Mouse (Mus musculus) embryonic stem cell, embryonic (primary cell): ENCODE measurements around the gene Tmem206.

ENCODE experiments used
- CTCF ChIA-PET, 4 experiments: fragments of 300-600 bp in 2 of 4; fragments of 350-600 bp in 2 of 4; sonication (Branson Sonifier 250); formaldehyde crosslinking; loops; one replicate each; lab custom pipeline; 2022; ENCODE audit warnings: inconsistent platforms in 2 of 4; lab: Charles Lee
- POLR2A ChIA-PET, 4 experiments: fragments of 300-600 bp in 2 of 4; fragments of 350-600 bp in 2 of 4; sonication (Branson Sonifier 250); formaldehyde crosslinking; loops; one replicate each; lab custom pipeline; 2022; ENCODE audit warnings: antibody characterized with exemption in 4 of 4, inconsistent platforms in 1 of 4; lab: Charles Lee

Tmem206 gene

DNA sequence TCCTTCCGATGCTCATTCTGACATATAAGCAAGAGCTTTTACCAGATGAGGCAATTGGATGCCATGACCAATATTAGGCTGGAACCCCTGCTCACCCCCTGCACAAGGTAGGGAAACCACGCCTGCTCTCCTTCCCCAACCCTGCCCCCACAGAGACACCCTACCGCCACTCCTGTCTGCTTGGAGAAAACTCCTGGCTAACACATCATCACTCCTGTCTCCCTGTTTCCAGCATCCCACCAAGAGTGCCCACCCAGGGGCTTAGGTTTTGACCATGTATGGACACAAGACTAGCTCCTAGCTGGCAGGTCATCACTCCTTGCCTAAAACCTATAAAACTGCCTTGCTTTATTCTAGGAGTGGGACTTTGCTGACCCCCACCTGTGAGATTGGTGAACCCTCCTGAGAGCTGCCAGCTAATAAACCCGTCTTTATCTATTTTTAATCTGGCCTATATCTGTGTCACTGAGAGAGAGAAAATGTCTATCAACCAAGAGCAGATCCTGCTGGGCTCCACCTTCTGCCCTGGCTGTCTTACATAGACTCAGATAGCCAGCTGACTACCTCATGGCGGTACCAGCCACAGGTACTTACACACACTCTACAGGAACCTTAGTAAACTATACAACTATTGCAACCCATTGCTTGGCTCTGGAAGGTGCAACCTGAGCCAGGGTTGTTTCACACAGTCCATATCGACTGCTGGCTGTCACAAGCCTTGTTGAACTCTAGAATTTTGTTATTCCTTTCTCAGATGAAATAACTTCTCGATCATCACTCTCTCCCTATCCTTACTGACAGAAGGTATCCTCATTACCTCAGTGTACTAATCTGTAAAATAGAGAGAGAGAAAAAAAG is 750 bp upstream of the Tmem206 start:
- CTCF ChIA-PET: interaction anchor here (0.6 to 2.2 kb wide), 12 partner anchors 8 to 510 kb away, joined by 3 to 13 read pairs (median 4); partner anchors contain the start of genes Dtl (in 2 of the 4), Ints7 (in 2 of the 4) and Nenf (in 1 of the 4)
- POLR2A ChIA-PET: interaction anchor here (0.9 to 3.3 kb wide), 27 partner anchors 8 to 501 kb away, joined by 3 to 27 read pairs (median 5); partner anchors contain the start of genes Dtl (in 2 of the 4), Ints7 (in 2 of the 4), Nenf (in 2 of the 4) and Flvcr1 (in 1 of the 4)

DNA sequence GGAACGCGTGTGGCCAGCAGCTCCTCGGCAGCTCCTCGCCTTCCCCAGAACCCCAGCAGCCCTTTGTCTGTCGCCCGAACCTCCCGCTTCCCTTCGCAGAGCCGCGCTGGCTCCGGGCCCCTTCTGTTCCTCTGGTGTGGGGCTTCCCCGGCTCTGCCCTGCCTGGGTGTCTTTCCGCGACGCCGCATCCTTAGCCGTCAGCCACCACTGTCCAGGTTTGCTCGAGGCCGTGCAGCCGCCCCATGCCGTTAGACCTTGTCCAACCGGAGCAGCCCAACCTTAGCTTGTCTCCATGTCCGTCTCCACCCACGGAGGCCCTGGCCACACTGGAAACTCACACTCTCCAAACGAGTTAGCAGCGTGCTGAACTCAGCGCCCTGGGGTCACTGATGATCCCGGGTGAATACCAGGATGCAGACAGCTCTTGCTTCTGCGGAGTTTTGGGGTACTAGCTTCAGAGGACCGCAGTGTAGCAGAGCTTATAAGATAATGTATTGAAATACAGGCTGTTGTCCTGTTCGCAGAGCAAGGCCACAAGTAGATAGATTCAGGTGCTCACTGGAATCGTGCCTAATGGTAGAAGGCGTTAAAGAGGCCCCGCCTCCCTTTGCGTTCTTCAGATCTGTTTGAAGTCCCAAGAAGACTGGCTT is 646 bp downstream of the Tmem206 start:
- ChIA-PET CTCF (interaction anchor here (0.5 to 2.2 kb wide), 14 partner anchors 9 to 865 kb away, joined by 3 to 13 read pairs (median 4); partner anchors contain the start of genes Dtl (in 1 of the 4), Ints7 (in 1 of the 4) and Nenf (in 1 of the 4)), POLR2A (interaction anchor here (0.6 to 3.3 kb wide), 31 partner anchors 8 to 664 kb away, joined by 3 to 27 read pairs (median 5); partner anchors contain the start of genes Dtl (in 2 of the 4), Ints7 (in 2 of the 4), Nenf (in 2 of the 4) and Flvcr1 (in 1 of the 4))

DNA sequence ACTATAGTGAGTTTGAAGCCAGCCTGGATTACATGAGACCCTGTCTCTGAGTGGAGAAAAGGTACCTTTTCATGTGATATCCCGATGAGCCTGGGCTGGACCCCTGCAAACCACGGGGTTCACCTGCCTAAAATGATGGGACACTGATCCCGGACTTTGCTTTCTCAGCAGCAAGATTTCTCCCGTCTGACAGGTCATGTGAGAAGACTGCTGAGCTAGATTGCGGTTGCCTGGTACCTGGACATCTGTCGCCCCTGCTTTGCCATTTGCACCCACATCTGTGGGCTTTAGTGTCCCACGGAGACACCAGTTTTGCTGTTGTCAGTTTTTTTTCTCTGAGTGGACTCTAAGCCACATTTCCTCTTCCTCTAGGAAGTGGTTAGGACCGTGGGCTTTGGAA is 1.5 kb downstream of the Tmem206 start:
- POLR2A ChIA-PET: interaction anchor here in 2 of 4 experiments (1.0 to 3.3 kb wide), 4 partner anchors 38 to 248 kb away, joined by 3 to 21 read pairs (median 6); partner anchors contain the start of genes Dtl (in 1 of the 2) and Ints7 (in 1 of the 2)
- CTCF ChIA-PET: interaction anchor here (1.2 to 2.2 kb wide), 4 partner anchors 10 to 64 kb away, joined by 3 to 11 read pairs (median 4); partner anchors contain the start of gene Nenf (in 1 of the 4)

DNA sequence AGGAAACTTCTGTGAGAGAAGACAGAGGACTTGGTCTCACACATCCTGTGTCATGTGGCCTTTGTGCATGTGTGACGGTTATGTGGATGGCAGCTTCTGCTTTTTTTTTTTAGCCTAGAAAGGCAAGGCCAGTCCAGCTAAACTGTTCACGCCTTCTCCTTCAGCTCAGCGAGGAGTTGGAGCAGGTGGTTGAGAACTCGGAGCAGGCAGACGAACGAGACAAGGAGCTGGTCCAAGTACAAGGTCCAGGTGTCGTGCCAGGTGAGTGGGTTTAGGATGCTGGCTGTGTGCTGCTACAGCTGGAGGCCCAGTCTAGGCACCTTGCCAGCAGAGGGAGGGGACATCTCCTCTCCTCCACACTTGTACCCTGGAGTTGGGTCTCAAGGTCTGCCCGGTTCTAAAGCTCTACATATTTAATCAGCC is 2.3 kb downstream of the Tmem206 start:
- POLR2A ChIA-PET: interaction anchor here in 3 of 4 experiments (0.5 to 3.3 kb wide), 6 partner anchors 11 to 248 kb away, joined by 3 to 21 read pairs (median 4); partner anchors contain the start of genes Dtl (in 2 of the 3) and Ints7 (in 2 of the 3)
- CTCF ChIA-PET: interaction anchor here in 1 of 4 experiments (1.4 kb wide), 1 partner anchor 16 kb away, joined by 4 read pairs; no protein-coding TSS in a partner anchor

DNA sequence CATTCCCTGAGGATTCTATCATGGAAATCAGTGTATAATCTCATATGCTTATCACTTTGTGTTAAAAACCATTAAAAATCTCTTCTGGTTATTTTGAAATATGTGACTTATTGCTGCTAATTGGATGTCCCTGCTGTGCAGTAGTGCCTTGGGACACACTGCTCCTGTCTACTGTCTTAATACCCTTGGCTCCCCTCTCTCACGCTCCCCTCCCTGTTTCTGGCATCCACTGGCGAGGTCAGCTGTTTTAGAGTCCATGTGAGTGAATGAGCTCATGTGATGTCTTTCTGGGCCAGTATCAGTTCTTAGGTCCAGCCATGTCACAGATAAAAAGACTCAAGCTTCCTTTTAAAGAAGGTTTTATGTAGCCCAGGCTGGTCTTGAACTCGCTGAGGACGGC is 4.6 kb downstream of the Tmem206 start:
- CTCF ChIA-PET: interaction anchor here in 1 of 4 experiments (1.0 kb wide), 1 partner anchor 18 kb away, joined by 3 read pairs; no protein-coding TSS in a partner anchor
- POLR2A ChIA-PET: interaction anchor here in 1 of 4 experiments (1.0 kb wide), 1 partner anchor 67 kb away, joined by 4 read pairs; no protein-coding TSS in a partner anchor

DNA sequence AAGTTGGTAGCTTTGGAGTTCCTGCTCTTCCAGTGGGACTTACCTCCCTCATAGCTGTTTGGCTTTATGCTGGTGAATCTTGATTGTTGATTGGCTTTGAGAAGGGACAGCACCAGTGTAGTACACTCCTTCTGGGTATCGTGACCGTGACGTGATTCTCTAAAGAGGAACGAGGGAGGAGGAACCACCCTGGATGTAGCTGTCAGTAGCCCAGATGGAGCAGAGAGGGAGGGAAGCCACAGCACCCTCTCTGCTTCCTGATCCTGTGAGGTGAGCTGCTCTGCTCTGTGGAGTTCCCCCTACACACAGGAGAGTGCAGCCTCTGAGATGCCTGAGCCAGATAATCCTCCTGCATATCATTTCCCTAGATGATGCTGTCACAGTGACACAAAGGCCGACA is 8.8 kb downstream of the Tmem206 start:
- POLR2A ChIA-PET: interaction anchor here in 2 of 4 experiments (0.6 to 1.6 kb wide), 6 partner anchors 9 to 63 kb away, joined by 3 to 7 read pairs (median 4); partner anchors contain the start of gene Tmem206 (in 1 of the 2)
- CTCF ChIA-PET: interaction anchor here in 2 of 4 experiments (1.0 to 2.5 kb wide), 2 partner anchors 22 to 27 kb away, joined by 3 to 5 read pairs; no protein-coding TSS in a partner anchor

DNA sequence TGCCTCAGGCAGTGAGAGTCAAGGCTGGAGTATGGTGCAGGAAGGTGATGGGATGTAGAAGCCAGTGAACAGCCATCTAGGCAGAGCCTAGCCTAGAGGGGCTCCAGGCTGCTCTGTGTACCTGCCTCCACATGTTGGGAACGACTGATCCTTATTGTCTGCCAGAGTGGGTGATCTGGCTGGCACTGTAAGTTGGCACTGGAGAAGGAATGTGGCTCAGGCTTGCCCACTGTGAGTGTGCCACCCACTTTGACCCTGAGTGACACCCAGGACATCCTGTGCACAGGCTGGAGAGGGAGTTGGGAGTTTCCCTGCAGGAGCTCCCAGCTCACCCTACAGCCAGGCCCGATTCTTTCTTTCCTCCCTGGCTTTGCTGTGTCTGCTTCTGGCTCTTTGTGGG is 14.2 kb downstream of the Tmem206 start:
- POLR2A ChIA-PET: interaction anchor here in 1 of 4 experiments (1.1 kb wide), 1 partner anchor 56 kb away, joined by 3 read pairs; no protein-coding TSS in a partner anchor

DNA sequence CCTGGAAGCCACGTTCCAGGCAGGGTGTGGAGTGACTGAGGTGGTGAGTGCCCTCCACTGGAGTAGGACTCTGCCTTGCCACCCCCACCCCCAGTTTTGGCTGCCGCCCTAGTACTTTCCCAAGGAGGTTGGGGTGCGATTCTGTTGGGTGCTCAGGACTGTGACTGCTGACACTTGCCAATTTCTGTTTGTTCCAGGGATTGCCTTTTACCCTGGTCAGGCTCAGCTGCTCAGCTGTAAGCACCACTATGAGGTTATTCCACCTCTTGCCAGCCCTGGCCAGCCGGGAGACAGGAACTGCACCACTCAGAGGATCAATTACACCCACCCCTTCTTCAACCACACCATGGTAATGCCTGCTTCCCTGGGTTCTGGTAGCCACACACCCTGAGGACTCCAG is 14.8 kb downstream of the Tmem206 start:
- ChIA-PET CTCF (no interaction called here), POLR2A (no interaction called here)

More for the DNA sequence above, 14.2 kb downstream of the Tmem206 start:
- CTCF ChIA-PET: no interaction called here

DNA sequence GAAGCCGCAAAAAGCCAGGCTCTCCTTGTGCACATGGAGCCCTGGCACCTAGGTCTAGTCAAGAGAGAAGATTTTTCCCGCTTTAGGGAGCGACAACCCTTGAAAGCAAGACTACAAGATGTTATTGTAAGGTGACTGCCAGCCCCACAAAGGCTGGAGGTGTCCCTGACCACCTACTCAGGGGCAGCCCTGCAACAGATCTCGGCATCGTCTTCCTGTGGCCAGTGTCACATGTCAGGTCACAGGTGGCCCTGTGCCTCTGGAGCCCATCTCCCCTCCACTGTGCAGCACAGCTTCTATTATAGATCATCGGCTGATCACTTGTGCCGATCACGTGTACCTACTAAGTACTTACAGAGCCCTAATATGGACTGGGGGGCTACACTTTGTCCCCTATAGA is 21.9 kb downstream of the Tmem206 start:
- POLR2A ChIA-PET: interaction anchor here in 1 of 4 experiments (1.0 kb wide), 1 partner anchor 10 kb away, joined by 3 read pairs; no protein-coding TSS in a partner anchor
- CTCF ChIA-PET: no interaction called here

DNA sequence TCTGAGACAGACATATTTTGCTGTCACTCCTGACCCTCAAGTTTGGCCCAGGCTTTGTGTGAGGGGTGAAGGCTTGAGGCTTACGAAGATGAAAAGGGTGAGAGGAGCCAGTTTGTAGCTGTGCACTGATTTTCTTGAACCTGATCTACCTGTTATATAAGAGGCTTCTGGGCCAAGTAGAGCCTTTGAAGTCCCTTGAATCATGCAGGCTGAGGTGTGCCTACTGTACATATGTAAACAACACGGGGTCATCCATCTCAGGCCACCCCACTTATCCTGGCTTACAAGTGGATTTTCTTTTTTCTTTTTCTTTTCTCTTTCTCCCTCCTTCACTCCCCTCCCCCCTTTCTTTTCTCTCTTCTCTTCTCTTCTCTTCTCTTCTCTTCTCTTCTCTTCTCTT is 22.9 kb downstream of the Tmem206 start:
- ChIA-PET POLR2A (interaction anchor here in 3 of 4 experiments (0.7 to 1.1 kb wide), 4 partner anchors 9 to 239 kb away, joined by 3 to 11 read pairs (median 4); no protein-coding TSS in a partner anchor), CTCF (no interaction called here)

DNA sequence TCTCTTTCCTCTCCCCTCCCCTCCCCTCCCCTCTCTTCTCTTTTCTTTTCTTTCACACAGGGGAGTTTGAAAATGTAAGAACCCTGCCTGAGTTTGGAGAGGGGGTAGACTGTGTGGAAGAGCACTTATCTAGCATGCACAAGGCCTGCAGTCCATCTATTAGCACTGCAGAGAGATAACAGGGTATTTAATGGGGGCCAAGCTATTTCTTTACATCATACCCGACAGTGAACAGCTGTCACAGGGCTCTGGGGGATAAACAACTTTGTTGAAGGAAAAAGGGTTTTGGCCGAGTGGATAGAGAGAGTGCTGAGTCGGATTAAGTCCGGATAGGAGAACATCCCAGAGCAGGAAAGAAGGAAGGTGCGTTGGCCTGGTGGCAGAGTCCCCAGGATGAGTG is 23.3 kb downstream of the Tmem206 start:
- ChIA-PET CTCF (interaction anchor here in 2 of 4 experiments (1.3 kb wide), 2 partner anchors 16 kb away, joined by 3 read pairs; no protein-coding TSS in a partner anchor), POLR2A (interaction anchor here in 2 of 4 experiments (1.0 to 1.4 kb wide), 3 partner anchors 41 to 49 kb away, joined by 3 to 4 read pairs (median 3); no protein-coding TSS in a partner anchor)

DNA sequence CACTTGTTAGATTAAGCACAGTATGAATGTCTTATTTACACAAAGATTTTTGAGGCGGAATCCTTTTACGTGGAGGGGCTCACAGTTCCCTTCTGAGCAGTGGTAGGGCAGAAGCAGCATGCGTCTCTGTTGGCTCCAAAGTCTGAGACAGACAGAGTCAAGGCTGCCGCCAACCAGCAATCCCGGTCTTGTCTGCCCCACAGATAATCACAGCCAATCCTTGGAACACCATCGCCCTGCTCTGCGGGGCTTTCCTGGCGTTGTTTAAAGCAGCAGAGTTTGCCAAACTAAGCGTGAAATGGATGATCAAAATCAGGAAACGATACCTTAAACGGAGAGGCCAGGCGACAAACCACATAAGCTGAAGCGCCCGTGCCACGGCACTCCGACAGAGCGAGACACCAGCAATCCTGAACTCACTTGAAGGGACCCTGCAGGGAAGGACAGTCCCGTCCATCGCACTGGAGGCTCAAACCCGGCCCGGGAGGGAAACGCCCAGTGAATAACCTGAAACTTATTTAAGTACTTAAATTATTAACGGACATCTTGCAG is 23.9 kb downstream of the Tmem206 start:
- ChIA-PET POLR2A (interaction anchor here in 1 of 4 experiments (1.1 to 1.4 kb wide), 2 partner anchors 40 to 48 kb away, joined by 3 to 4 read pairs; no protein-coding TSS in a partner anchor), CTCF (interaction anchor here in 2 of 4 experiments (1.3 kb wide), 2 partner anchors 15 kb away, joined by 3 read pairs; no protein-coding TSS in a partner anchor)

DNA sequence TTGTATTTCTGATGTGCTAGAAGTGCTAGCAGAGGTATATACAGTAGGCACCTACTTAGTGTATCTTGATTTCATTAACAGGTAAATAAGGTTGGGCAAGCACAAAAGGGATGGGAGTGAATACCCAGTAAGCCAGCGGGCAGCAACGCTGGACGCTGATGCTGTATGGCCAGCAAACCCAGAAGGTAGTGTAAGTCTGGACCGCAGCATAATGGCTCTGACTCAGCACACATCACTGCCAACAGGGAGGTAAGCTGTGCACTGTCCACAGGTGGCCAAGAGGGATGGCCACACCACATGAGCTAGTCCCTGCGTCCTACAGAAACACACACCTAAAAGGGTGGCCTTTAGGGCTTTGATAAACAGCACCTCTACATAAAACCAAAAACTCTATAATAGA is 24.6 kb downstream of the Tmem206 start:
- ChIA-PET POLR2A (interaction anchor here in 1 of 4 experiments (1.2 to 1.4 kb wide), 2 partner anchors 40 to 47 kb away, joined by 3 to 4 read pairs; no protein-coding TSS in a partner anchor), CTCF (interaction anchor here in 1 of 4 experiments (1.3 kb wide), 1 partner anchor 14 kb away, joined by 3 read pairs; no protein-coding TSS in a partner anchor)

DNA sequence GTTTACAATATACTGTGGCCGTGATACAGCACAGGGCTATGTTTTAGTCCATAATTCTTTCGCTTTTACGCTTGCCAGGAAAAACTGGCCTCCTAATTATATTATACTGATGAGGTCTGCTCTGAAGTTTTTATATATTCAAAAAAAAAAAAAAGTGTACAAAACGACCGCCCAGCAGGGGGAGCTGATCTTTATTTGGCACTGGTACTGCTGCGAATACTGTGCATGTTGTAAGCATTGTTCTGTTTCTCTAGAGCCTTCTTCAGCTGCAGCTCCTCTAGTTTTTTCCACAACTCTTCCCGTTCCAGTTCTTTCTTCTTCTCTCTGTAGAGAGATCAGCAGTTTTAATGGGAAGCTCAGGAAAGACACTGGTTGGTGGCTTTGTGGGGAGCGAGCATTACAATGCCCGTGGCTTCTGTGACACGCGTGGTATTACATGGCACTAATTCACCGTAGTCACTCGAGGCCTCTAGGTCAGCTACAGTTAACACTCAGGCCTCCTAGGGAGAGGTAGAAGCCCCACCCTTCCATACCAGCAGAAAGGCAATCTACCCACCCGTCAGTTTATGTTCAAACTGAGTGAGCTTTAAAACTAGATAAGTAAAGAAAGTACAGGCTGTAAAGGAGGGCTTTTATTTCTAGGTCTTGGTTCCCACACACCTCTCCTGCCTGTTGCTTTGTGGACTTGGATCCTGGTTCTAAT is 27.2 kb downstream of the Tmem206 start:
- CTCF ChIA-PET: interaction anchor here (0.7 to 3.1 kb wide), 13 partner anchors 9 to 468 kb away, joined by 3 to 14 read pairs (median 4); no protein-coding TSS in a partner anchor
- POLR2A ChIA-PET: interaction anchor here in 3 of 4 experiments (0.6 to 2.2 kb wide), 13 partner anchors 9 to 645 kb away, joined by 3 to 8 read pairs (median 4); partner anchors contain the start of genes Dtl (in 1 of the 3) and Ints7 (in 1 of the 3)

DNA sequence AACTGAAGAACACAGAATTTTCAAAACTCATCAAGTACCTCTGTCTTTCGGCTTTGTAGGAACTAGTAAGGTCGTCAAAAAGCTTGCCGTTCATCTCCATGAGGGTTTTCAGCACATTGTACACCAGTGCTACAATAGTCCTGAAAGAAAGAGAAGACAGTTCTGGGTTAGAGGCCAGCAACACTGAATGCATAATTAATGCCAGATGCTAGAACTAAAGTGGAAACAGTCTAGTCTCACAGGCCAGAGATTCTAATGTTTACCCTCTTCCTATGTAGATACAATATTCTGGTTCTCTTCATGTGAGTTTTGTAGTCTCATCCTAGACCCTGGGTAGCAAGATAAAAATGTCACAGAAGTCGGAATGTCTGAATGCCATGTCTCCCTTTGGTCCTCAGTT is 28.1 kb downstream of the Tmem206 start:
- POLR2A ChIA-PET: interaction anchor here (0.6 to 1.9 kb wide), 8 partner anchors 7 to 644 kb away, joined by 3 to 8 read pairs (median 4); partner anchors contain the start of gene Tmem206 (in 1 of the 4)
- CTCF ChIA-PET: interaction anchor here in 3 of 4 experiments (0.5 to 3.1 kb wide), 7 partner anchors 10 to 464 kb away, joined by 3 to 14 read pairs (median 4); no protein-coding TSS in a partner anchor

DNA sequence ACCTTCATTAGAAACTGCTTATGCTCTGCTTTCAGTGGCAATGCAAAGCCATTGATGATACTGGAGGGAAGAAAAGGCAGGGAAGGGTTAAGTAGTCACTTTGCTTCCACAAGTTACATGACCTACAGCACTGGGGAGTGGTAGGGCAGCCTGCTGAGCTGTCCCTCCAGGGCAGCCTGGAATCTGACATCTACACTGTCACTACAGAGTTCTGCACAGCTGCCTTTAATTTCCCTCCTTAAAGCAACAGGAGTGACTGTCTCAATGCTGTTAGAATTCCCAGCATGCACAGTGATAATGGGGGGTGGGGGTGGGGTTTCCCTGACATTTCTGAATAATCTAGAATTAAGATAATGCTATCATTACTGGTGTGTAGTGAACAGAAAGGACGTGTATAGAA is 31.2 kb downstream of the Tmem206 start:
- ChIA-PET CTCF (no interaction called here), POLR2A (interaction anchor here in 1 of 4 experiments (1.4 kb wide), 1 partner anchor 9 kb away, joined by 3 read pairs; no protein-coding TSS in a partner anchor)
